Mouse (Mus musculus): ENCODE measurements around the gene Pdgfc.

- TF ChIP-seq GATA1 (IDR thresholded peaks at IDR 0.05; ENCODE audit: borderline replicate concordance, low read length) (no peak), FLI1 (IDR thresholded peaks at IDR 0.05; ENCODE audit: low read length) (no peak)
These were observed 10.7 kb downstream of the Pdgfc start for GRCm38 (mm10) chr3:81046652-81047607.
